Mouse (Mus musculus): ENCODE measurements at regions not wholly inside any gene's neighbourhood (a gene's known extent, or its start where the extent isn't known, plus 50 kb on each side); places are given as distances from the start of the nearest gene placed in this dataset.

- no peak for DNase-seq
- intact Hi-C loops (cut with DNase I): no loop called here
These were observed 550.4 kb downstream of the Gm597 start for GRCm38 (mm10) chr1:28229611-28230010.

- intact Hi-C loops (cut with DNase I): no loop called here
- peak; percentile 10 to 14 for DNase-seq
These were observed 565.6 kb downstream of the Gm597 start for GRCm38 (mm10) chr1:28214243-28215038.
